Mouse (Mus musculus): ENCODE measurements around the gene Cox6a2. TPM values are rescaled to one million over a fixed set of nuclear protein-coding genes. Genes with fewer than 3 reads are reported as not detected.

Gene Cox6a2
- polyA plus RNA-seq (2017; shearing (Covaris generic)) = not detected

GRCm38 (mm10) chr7:128206152-128206551, at the start of gene Cox6a2:
Cox6a2 (minus strand) TSS chr7:128206387.

GRCm38 (mm10) chr7:128246496-128247391, 40.6 kb upstream of the Cox6a2 start, which contains the start of gene Tgfb1i1:
Tgfb1i1 (plus strand) TSS chr7:128246812.

GRCm38 (mm10) chr7:128237927-128238778, 32.0 kb upstream of the Cox6a2 start, which contains the start of gene 9130023H24Rik:
9130023H24Rik (minus strand) TSS chr7:128238031.

GRCm38 (mm10) chr7:128236856-128237592, 30.8 kb upstream of the Cox6a2 start, which contains the start of gene Armc5:
Armc5 (plus strand) TSS chr7:128237342.

Other genes with a start within 250 kb of the Cox6a2 start
- 253 TPM for gene Fus, start 238.9 kb downstream of the Cox6a2 start, polyA plus RNA-seq (2017; shearing (Covaris generic))
- 95.9 TPM for gene Pycard, start 212.5 kb downstream of the Cox6a2 start, polyA plus RNA-seq (2017; shearing (Covaris generic))
- not detected for gene Trim72, start 202.4 kb downstream of the Cox6a2 start, polyA plus RNA-seq (2017; shearing (Covaris generic))
- 0.39 TPM for gene Itgam, start 143.7 kb downstream of the Cox6a2 start, polyA plus RNA-seq (2017; shearing (Covaris generic))
- not detected for gene Gm49368, start 143.7 kb downstream of the Cox6a2 start, polyA plus RNA-seq (2017; shearing (Covaris generic))
- gene Itgax, start 76.8 kb downstream of the Cox6a2 start, polyA plus RNA-seq (2017; shearing (Covaris generic)) = 0.72 TPM
- 0.26 TPM for gene Itgad, start 52.0 kb downstream of the Cox6a2 start, polyA plus RNA-seq (2017; shearing (Covaris generic))
- 17.4 TPM for gene Armc5, start 31.0 kb upstream of the Cox6a2 start, polyA plus RNA-seq (2017; shearing (Covaris generic))
- gene 9130023H24Rik, start 31.6 kb upstream of the Cox6a2 start, polyA plus RNA-seq (2017; shearing (Covaris generic)) = 0.71 TPM
- gene Tgfb1i1, start 40.4 kb upstream of the Cox6a2 start, polyA plus RNA-seq (2017; shearing (Covaris generic)) = 0.59 TPM
- gene Slc5a2, start 59.3 kb upstream of the Cox6a2 start, polyA plus RNA-seq (2017; shearing (Covaris generic)) = 0.44 TPM
- gene BC017158, start 91.8 kb upstream of the Cox6a2 start, polyA plus RNA-seq (2017; shearing (Covaris generic)) = 23.6 TPM
- gene Rgs10, start 212.4 kb upstream of the Cox6a2 start, polyA plus RNA-seq (2017; shearing (Covaris generic)) = 156 TPM

Data from effector memory CD4-positive, alpha-beta T cell, adult 5 months (primary cell).